Mouse (Mus musculus): ENCODE measurements around the gene C2cd2. TPM values are rescaled to one million over a fixed set of nuclear protein-coding genes. Genes with fewer than 3 reads are reported as not detected.

Gene C2cd2
- polyA plus RNA-seq, 1 experiment from 2014 or later = 18.9 TPM

DNA sequence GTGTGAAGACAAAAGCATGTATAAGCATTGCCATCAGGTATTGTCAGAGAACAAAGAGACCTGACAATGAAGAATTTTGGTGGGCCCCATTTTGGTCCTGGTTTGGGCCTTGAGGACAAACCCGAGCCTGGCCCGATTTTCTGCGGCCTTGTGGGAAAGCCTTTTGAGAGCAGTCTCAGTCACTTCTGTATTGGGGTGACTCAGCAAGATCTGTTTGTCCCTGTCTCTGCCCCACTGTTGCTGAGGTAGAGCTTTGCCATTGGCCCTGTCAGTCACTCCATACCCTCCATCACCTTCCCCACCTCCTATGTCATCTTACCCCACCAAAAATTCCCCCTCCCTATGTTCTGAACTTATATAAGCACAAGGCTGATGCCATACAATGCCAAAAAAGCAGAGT, 15.3 kb upstream of the C2cd2 start:
- Histone ChIP-seq H3K4me1 (ENCODE audit: control insufficient read depth, insufficient read depth, low read length) (no peaks in the 10 kb centered on the region), H3K9ac (ENCODE audit: low read length) (no peak overlapping the region), H3K27ac (ENCODE audit: low read depth, low read length) (no peak overlapping the region), H3K36me3 (ENCODE audit: control insufficient read depth, insufficient read depth, low read length) (no peaks in the 10 kb centered on the region), H3K4me3 (ENCODE audit: low read depth, low read length) (no peak overlapping the region), H3K27me3 (ENCODE audit: control insufficient read depth, insufficient read depth, low read length) (no peaks in the 10 kb centered on the region), H3K4me2 (ENCODE audit: low read depth) (no peak overlapping the region), H3K9me3 (ENCODE audit: control insufficient read depth, low read length) (no peaks in the 10 kb centered on the region)
- 88% methylated on average over 3 of the region's 3 CpGs for WGBS
- DNase-seq (ENCODE audit: low spot score) (no peak), ATAC-seq (ENCODE audit: insufficient read depth, low FRiP score, low TSS enrichment) (no peak)

GRCm38 (mm10) chr16:97977277-97977676, 14.9 kb upstream of the C2cd2 start:
- 90% methylated on average over 1 of the region's 1 CpGs for WGBS
- no peak for DNase-seq (ENCODE audit: low spot score)
- Histone ChIP-seq H3K27ac (ENCODE audit: low read depth, low read length) (no peak overlapping the region), H3K9me3 (ENCODE audit: control insufficient read depth, low read length) (no peaks in the 10 kb centered on the region), H3K4me3 (ENCODE audit: low read depth, low read length) (no peak overlapping the region), H3K4me1 (ENCODE audit: control insufficient read depth, insufficient read depth, low read length) (no peaks in the 10 kb centered on the region), H3K27me3 (ENCODE audit: control insufficient read depth, insufficient read depth, low read length) (no peaks in the 10 kb centered on the region), H3K36me3 (ENCODE audit: control insufficient read depth, insufficient read depth, low read length) (no peaks in the 10 kb centered on the region), H3K4me2 (ENCODE audit: low read depth) (no peak overlapping the region), H3K9ac (ENCODE audit: low read length) (no peak overlapping the region)
- no peak for ATAC-seq (ENCODE audit: insufficient read depth, low FRiP score, low TSS enrichment)

DNA sequence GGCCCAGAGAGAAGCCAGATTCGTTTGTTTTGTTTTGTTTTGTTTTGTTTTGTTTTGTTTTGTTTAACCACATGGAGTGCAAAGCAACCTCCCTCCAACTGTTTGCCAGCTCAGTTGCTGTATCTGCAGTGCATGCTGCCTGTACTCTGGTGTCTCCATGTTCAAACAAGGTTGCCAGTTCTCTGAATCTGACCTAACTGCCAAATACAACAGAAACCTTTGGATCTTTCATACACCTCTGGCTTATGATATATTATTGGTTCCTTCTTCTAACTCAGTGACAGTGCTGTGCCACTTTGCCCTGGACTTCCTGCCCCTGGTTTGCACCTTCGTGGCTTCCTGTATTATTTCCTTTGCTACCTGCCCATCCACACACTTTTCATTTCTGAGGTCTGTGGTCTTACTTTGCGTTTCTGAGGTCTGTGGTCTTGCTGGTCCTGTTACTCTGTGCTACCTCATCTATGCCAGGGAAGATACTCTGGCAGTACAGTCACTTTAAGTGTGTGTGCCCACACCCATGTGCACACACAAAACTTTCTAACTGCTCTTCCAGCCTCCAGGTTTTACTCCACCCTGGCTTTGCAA, 1.6 kb upstream of the C2cd2 start:
- Histone ChIP-seq H3K27me3 (ENCODE audit: control insufficient read depth, insufficient read depth, low read length) (no peaks in the 10 kb centered on the region), H3K4me1 (ENCODE audit: control insufficient read depth, insufficient read depth, low read length) (peaks cover 3% of the 10 kb centered on the region; the same call in 1 of the 2 replicates), H3K4me2 (ENCODE audit: low read depth) (no peak overlapping the region), H3K9ac (ENCODE audit: low read length) (no peak overlapping the region), H3K4me3 (ENCODE audit: low read depth, low read length) (no peak overlapping the region), H3K9me3 (ENCODE audit: control insufficient read depth, low read length) (no peaks in the 10 kb centered on the region), H3K36me3 (ENCODE audit: control insufficient read depth, insufficient read depth, low read length) (no peaks in the 10 kb centered on the region), H3K27ac (ENCODE audit: low read depth, low read length) (no peak overlapping the region)
- DNase-seq (ENCODE audit: low spot score) = no peak
- ATAC-seq (ENCODE audit: insufficient read depth, low FRiP score, low TSS enrichment) = no peak
- 87% methylated on average over 3 of the region's 3 CpGs for WGBS

GRCm38 (mm10) chr16:97961381-97962150, 832 bp downstream of the C2cd2 start:
- Histone ChIP-seq H3K9me3 (ENCODE audit: control insufficient read depth, low read length) (no peaks in the 10 kb centered on the region), H3K4me3 (ENCODE audit: low read depth, low read length) (peak overlapping the region; percentile 84), H3K36me3 (ENCODE audit: control insufficient read depth, insufficient read depth, low read length) (no peaks in the 10 kb centered on the region), H3K27ac (ENCODE audit: low read depth, low read length) (peak overlapping the region; percentile 89), H3K4me2 (ENCODE audit: low read depth) (peak overlapping the region; percentile 89), H3K9ac (ENCODE audit: low read length) (peak overlapping the region; percentile 84), H3K27me3 (ENCODE audit: control insufficient read depth, insufficient read depth, low read length) (no peaks in the 10 kb centered on the region), H3K4me1 (ENCODE audit: control insufficient read depth, insufficient read depth, low read length) (peaks cover 3% of the 10 kb centered on the region; the same call in 1 of the 2 replicates)
- ATAC-seq (ENCODE audit: insufficient read depth, low FRiP score, low TSS enrichment) = peak; percentile 50
- WGBS = 8% methylated on average over 36 of the region's 36 CpGs
- no peak for DNase-seq (ENCODE audit: low spot score)

DNA sequence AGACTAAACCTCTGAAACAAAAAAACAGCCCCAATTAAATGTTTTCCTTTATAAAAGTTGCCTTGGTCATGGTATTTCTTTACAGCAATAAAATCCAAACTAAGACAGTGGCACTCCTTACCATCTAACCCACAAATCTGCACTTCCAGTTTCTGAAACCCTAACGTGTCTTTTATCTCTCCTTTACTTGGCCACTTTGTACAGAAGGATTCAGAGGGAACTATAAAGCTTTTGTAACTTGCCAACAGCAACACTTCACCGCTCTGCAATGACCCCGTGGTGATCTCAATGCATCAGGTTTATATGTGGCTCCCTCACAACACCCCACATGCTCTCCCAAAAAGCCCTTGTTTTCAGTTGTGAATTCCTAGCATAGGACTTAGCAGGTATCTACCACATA, 2.0 kb downstream of the C2cd2 start:
- ATAC-seq (ENCODE audit: insufficient read depth, low FRiP score, low TSS enrichment) (no peak), DNase-seq (ENCODE audit: low spot score) (no peak)
- no peaks in the 10 kb centered on the region for H3K9me3 ChIP-seq (ENCODE audit: control insufficient read depth, low read length)
- peaks cover 3% of the 10 kb centered on the region; the same call in 1 of the 2 replicates for H3K4me1 ChIP-seq (ENCODE audit: control insufficient read depth, insufficient read depth, low read length)
- H3K4me2 ChIP-seq (ENCODE audit: low read depth) = no peak overlapping the region
- H3K9ac ChIP-seq (ENCODE audit: low read length) = no peak overlapping the region
- no peak overlapping the region for H3K4me3 ChIP-seq (ENCODE audit: low read depth, low read length)
- no peak overlapping the region for H3K27ac ChIP-seq (ENCODE audit: low read depth, low read length)
- 95% methylated on average over 3 of the region's 3 CpGs for WGBS
- H3K36me3 ChIP-seq (ENCODE audit: control insufficient read depth, insufficient read depth, low read length) = peaks cover 3% of the 10 kb centered on the region
- H3K27me3 ChIP-seq (ENCODE audit: control insufficient read depth, insufficient read depth, low read length) = no peaks in the 10 kb centered on the region

DNA sequence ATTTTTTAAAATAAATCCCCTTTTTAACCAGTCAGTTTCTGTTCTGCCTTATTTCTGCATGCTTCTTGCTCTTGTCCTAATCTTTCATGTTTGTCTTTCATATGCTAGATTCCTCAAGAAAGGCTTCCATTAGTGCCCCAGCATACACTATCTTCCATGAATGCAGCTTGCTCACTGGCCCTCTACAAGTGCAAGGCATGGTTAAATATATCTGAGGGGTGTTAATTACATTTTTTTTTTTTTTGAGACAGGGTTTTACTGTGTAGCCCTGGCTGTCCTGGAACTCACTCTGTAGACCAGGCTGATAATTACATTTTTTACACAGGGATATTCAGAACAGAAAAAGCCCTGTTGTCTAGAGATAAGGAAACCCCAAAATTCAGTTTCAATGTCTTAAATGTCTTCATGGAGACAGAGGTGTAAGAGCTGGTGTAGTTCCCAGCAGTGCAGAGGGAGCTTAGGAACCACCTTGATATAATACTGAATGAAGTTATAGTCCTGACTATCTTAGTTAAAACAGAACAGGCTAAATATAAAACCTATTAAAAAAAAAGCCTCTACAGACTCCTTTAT, 3.9 kb downstream of the C2cd2 start:
- Histone ChIP-seq H3K36me3 (ENCODE audit: control insufficient read depth, insufficient read depth, low read length) (peaks cover 3% of the 10 kb centered on the region), H3K9ac (ENCODE audit: low read length) (no peak overlapping the region), H3K27ac (ENCODE audit: low read depth, low read length) (no peak overlapping the region), H3K27me3 (ENCODE audit: control insufficient read depth, insufficient read depth, low read length) (no peaks in the 10 kb centered on the region), H3K9me3 (ENCODE audit: control insufficient read depth, low read length) (no peaks in the 10 kb centered on the region), H3K4me2 (ENCODE audit: low read depth) (no peak overlapping the region), H3K4me3 (ENCODE audit: low read depth, low read length) (no peak overlapping the region), H3K4me1 (ENCODE audit: control insufficient read depth, insufficient read depth, low read length) (peaks cover 3% of the 10 kb centered on the region; the same call in 1 of the 2 replicates)
- DNase-seq (ENCODE audit: low spot score) (no peak), ATAC-seq (ENCODE audit: insufficient read depth, low FRiP score, low TSS enrichment) (no peak)

- H3K27me3 ChIP-seq (ENCODE audit: control insufficient read depth, insufficient read depth, low read length) = no peaks in the 10 kb centered on the region
- H3K4me1 ChIP-seq (ENCODE audit: control insufficient read depth, insufficient read depth, low read length) = peaks cover 3% of the 10 kb centered on the region; the same call in 1 of the 2 replicates
- no peak for DNase-seq (ENCODE audit: low spot score)
- H3K4me2 ChIP-seq (ENCODE audit: low read depth) = no peak overlapping the region
- H3K36me3 ChIP-seq (ENCODE audit: control insufficient read depth, insufficient read depth, low read length) = peaks cover 5% of the 10 kb centered on the region
- H3K9ac ChIP-seq (ENCODE audit: low read length) = no peak overlapping the region
- H3K27ac ChIP-seq (ENCODE audit: low read depth, low read length) = no peak overlapping the region
- no peak for ATAC-seq (ENCODE audit: insufficient read depth, low FRiP score, low TSS enrichment)
- H3K4me3 ChIP-seq (ENCODE audit: low read depth, low read length) = no peak overlapping the region
- H3K9me3 ChIP-seq (ENCODE audit: control insufficient read depth, low read length) = no peaks in the 10 kb centered on the region
Observed at GRCm38 (mm10) chr16:97957626-97958025, 4.8 kb downstream of the C2cd2 start.

- DNase-seq (ENCODE audit: low spot score) (no peak), ATAC-seq (ENCODE audit: insufficient read depth, low FRiP score, low TSS enrichment) (no peak)
- no peaks in the 10 kb centered on the region for H3K4me1 ChIP-seq (ENCODE audit: control insufficient read depth, insufficient read depth, low read length)
- peaks cover 8% of the 10 kb centered on the region for H3K36me3 ChIP-seq (ENCODE audit: control insufficient read depth, insufficient read depth, low read length)
- WGBS = 89% methylated on average over 2 of the region's 2 CpGs
- no peak overlapping the region for H3K9ac ChIP-seq (ENCODE audit: low read length)
- no peak overlapping the region for H3K27ac ChIP-seq (ENCODE audit: low read depth, low read length)
- no peak overlapping the region for H3K4me3 ChIP-seq (ENCODE audit: low read depth, low read length)
- H3K4me2 ChIP-seq (ENCODE audit: low read depth) = no peak overlapping the region
- H3K27me3 ChIP-seq (ENCODE audit: control insufficient read depth, insufficient read depth, low read length) = no peaks in the 10 kb centered on the region
- H3K9me3 ChIP-seq (ENCODE audit: control insufficient read depth, low read length) = no peaks in the 10 kb centered on the region
Observed at GRCm38 (mm10) chr16:97956011-97956410, 6.4 kb downstream of the C2cd2 start.

DNA sequence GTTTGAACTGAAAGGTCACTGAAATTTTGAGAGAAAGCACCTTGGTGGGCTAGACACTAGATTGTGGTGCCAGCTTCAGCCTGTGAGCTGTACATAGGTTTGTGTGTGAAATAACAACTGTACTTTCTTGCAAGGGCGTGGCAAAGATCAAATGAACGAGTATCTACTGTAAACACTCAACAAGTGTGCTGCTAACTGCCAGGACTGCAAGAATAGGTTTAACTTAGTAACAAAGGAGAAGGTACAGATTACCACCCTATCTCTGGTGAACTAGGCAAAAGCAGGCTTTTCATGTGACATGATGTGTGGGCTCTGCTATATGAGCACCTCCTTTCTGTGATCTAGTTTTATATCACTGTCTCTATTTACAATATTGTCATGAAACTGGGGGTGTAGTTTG, 9.1 kb downstream of the C2cd2 start:
- no peak for DNase-seq (ENCODE audit: low spot score)
- no peak for ATAC-seq (ENCODE audit: insufficient read depth, low FRiP score, low TSS enrichment)
- no peaks in the 10 kb centered on the region for H3K4me1 ChIP-seq (ENCODE audit: control insufficient read depth, insufficient read depth, low read length)
- H3K9me3 ChIP-seq (ENCODE audit: control insufficient read depth, low read length) = no peaks in the 10 kb centered on the region
- H3K4me2 ChIP-seq (ENCODE audit: low read depth) = no peak overlapping the region
- H3K27ac ChIP-seq (ENCODE audit: low read depth, low read length) = no peak overlapping the region
- no peak overlapping the region for H3K9ac ChIP-seq (ENCODE audit: low read length)
- no peaks in the 10 kb centered on the region for H3K27me3 ChIP-seq (ENCODE audit: control insufficient read depth, insufficient read depth, low read length)
- peaks cover 19% of the 10 kb centered on the region for H3K36me3 ChIP-seq (ENCODE audit: control insufficient read depth, insufficient read depth, low read length)
- H3K4me3 ChIP-seq (ENCODE audit: low read depth, low read length) = no peak overlapping the region
- 91% methylated on average over 2 of the region's 2 CpGs for WGBS
